Mouse (Mus musculus) neural tube, embryonic 14.5 days (tissue): ENCODE data around the gene Yeats2. TPM values are rescaled to one million over a fixed set of nuclear protein-coding genes. Genes with fewer than 3 reads are reported as not detected.

Experiments used
- ATAC-seq: fragments of 200-750 bp; cut with Nextera tagmentation; 2 replicates; pipeline ENCODE4 v1.8.0; 2017; ENCODE audit warnings: low read depth, mild to moderate bottlenecking, moderate TSS enrichment, moderate library complexity
- H3K27ac ChIP-seq: fragments of 300-500 bp; sonication (generic); 2 replicates; pipeline ENCODE4 v1.5.1; 2014; ENCODE audit warnings: low read depth, mild to moderate bottlenecking, control low read depth, low read length, moderate library complexity, mixed read lengths
- H3K27me3 ChIP-seq: fragments of 300-500 bp; sonication (generic); 2 replicates; pipeline ENCODE4 v1.6.1; 2014; ENCODE audit warnings: low read length; ENCODE audit not compliant: control insufficient read depth, insufficient read depth
- H3K36me3 ChIP-seq: fragments of 300-500 bp; sonication (generic); 2 replicates; pipeline ENCODE4 v1.6.1; 2014; ENCODE audit warnings: low read length, mixed read lengths; ENCODE audit not compliant: control insufficient read depth, insufficient read depth
- H3K4me1 ChIP-seq: fragments of 300-500 bp; sonication (generic); 2 replicates; pipeline ENCODE4 v1.6.1; 2014; ENCODE audit warnings: low read length; ENCODE audit not compliant: control insufficient read depth, insufficient read depth
- H3K4me2 ChIP-seq: fragments of 300-500 bp; sonication (generic); 2 replicates; pipeline ENCODE4 v1.6.1; 2014; ENCODE audit warnings: mild to moderate bottlenecking, low read depth, low read length, control low read depth
- H3K4me3 ChIP-seq: fragments of 300-500 bp; sonication (generic); 2 replicates; pipeline ENCODE4 v1.5.1; 2014; ENCODE audit warnings: low read depth, low read length, control low read depth, mixed read lengths
- H3K9ac ChIP-seq: fragments of 300-500 bp; sonication (generic); replicated peaks from 2 replicates; pipeline ENCODE4 v1.6.1; 2014; ENCODE audit warnings: low read depth, mild to moderate bottlenecking, control low read depth, low read length, mixed read lengths
- H3K9me3 ChIP-seq: fragments of 300-500 bp; sonication (generic); 2 replicates; pipeline ENCODE4 v1.6.1; 2016; ENCODE audit warnings: low read length; ENCODE audit not compliant: control insufficient read depth
- WGBS: fragments of 180-500 bp; shearing (Covaris S2); extraction: QIAGEN DNeasy Blood & Tissue Kit; methylation state at CpG from one replicate; pipeline ENCODE4 v1.1.7; 2014; 5-methylcytosine and 5-hydroxymethylcytosine counted together
- polyA plus RNA-seq: library from polyadenylated mRNA; unstranded; fragments of >200 nt; fragmentation: Nextera tagmentation; extraction: Ambion mirVana; gene quantifications from 2 replicates; pipeline ENCODE4 v1.2.1, GENCODE M21; 2014

Yeats2 gene
- polyA plus RNA-seq, 1 experiment from 2014 or later = 25.7 TPM

DNA sequence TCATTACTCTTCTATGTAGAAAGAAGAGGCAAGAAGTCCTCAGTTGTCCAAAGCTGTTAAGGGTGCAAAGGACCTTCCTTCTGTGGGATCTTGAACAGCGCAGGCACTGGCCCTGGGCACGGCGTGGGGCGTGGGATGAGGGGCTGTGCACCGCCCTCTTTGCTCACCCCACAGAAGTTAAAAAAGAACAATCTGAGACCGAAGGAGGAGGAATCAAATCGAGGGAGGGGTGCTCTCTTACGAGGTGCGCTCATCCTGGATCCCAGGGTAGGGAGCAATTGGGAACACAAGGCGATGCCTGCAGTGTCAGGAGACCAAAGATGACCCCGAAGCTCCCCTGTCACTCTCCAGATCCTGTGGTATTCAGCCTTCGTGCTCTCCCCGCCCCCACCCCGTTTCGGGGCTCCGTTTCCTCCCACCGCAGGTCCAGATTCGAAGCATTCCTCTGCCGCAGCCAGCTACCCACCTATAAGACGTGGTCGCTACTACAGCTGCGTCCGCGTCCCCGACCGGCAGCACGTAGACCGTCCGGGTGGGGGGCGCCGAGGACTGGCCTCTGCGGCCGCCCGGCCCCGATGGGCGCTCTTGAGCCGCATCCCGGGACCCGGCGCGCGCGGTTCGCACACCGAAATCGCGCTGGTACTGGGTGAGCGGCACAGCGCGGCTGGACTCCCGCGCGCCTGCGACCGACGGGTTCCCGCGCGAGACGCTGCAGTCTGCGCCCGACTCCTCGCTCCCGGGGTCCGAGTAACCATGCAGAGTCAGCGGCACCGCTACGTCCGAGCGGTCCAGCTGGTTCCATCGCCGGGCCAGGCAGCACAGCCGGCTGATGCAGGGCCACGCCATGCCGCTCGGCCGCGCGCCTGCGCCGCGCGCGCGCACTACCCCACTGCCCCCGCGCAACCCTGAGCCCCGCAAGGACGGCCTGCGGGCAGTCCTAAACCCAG lies 99.9 kb downstream of the Yeats2 start, which contains the start of gene Map6d1:
Map6d1 (minus strand) TSS at position 891 of the 947 bp plus-strand sequence.
- Histone ChIP-seq H3K4me1 (peaks cover 7% of the 10 kb centered on the region; the same call in 1 of the 2 replicates), H3K27me3 (peaks cover 3% of the 10 kb centered on the region; the same call in 1 of the 2 replicates), H3K9ac (peak within 1 kb of the TSS; percentile 80), H3K27ac (peak within 1 kb of the TSS; percentile 73), H3K9me3 (no peaks in the 10 kb centered on the region), H3K4me3 (peak within 1 kb of the TSS; percentile 79), H3K36me3 (no peaks in the 10 kb centered on the region), H3K4me2 (peak within 1 kb of the TSS; percentile 81)
- ATAC-seq = peak; percentile 90
- WGBS = 1% methylated on average over 90 of the region's 90 CpGs

DNA sequence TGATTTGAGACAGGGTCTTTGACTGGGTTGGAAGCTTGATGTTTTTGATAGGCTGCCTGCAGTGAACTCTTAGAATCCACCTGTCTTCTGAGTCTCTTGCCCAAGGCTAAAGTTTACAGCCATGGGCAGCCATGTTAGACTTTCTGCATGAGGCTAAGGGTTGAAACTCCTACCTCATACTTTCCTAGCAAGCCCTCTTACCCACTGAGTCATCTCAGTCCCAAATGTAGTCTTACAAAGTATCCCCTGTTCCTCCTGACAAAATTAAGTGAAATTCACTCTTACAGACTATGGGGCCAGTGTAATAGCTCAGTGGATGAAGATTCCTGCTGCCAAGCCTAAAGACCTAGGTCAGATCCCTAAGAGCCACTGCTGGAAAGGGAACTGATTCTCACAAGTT lies 106.2 kb downstream of the Yeats2 start:
- ATAC-seq = no peak
- Histone ChIP-seq H3K27ac (no peak overlapping the region), H3K4me3 (no peak overlapping the region), H3K4me2 (no peak overlapping the region), H3K36me3 (no peaks in the 10 kb centered on the region), H3K9ac (no peak overlapping the region), H3K4me1 (no peaks in the 10 kb centered on the region), H3K27me3 (no peaks in the 10 kb centered on the region), H3K9me3 (no peaks in the 10 kb centered on the region)

DNA sequence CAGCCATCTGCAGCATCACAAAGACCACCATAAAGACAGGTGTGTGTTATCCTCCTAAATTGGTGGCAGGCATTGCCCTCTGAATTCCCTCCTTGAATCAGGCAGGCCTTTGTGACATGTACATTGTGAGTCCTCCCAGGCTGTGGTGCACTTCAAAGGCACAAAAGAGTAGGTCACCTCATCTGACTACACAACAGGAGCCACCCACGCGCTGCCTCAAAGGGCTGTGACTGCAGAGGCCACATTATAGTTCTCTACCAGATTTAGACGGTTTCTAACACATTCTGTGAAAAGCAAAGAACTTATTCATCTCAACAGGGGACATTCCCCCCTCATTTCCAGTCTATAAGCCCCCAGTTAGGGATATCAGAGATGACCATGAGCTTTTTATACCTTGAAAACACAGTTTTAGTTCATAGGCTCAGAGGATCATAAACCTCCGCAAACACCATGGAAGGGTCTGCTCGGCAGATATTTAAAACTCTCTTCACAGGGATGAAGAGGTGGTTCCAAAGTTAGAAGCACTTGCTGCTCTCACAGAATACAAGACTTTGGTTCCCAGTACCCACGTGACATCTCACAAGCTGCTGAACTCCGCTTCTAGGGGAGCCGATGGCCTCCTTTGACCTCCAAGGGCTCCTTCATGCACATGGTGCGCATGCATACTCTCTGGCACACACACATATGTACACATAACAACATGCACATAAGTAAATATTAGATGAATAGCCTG lies 107.7 kb downstream of the Yeats2 start:
- H3K27me3 ChIP-seq = no peaks in the 10 kb centered on the region
- WGBS = 84% methylated on average over 9 of the region's 9 CpGs
- H3K4me3 ChIP-seq = no peak overlapping the region

DNA sequence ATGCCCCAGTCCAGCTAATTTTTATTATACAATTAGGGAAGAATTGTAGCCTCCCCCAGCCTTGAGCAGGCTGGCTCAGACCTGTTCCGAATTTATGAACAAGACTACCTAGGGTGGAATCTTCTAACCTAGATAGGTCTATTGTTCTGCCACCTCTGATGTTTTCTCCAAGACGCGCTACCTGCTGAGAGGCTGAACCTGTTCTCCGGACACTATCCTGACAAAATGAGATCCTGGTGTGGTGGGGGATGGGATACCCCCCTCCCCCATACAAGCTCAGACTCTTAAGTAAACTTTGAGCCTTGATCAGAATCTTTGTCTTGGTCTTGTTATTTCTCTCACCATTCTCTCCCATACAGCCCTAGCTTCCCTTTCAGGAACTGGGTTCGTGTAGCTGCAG lies 117.1 kb downstream of the Yeats2 start:
- H3K9ac ChIP-seq = no peak overlapping the region
- H3K27me3 ChIP-seq = no peaks in the 10 kb centered on the region
- ATAC-seq = no peak
- H3K27ac ChIP-seq = no peak overlapping the region
- H3K4me3 ChIP-seq = no peak overlapping the region
- H3K36me3 ChIP-seq = no peaks in the 10 kb centered on the region
- 78% methylated on average over 5 of the region's 5 CpGs for WGBS
- H3K4me2 ChIP-seq = no peak overlapping the region
- no peaks in the 10 kb centered on the region for H3K4me1 ChIP-seq
- H3K9me3 ChIP-seq = no peaks in the 10 kb centered on the region

More for the DNA sequence above, 107.7 kb downstream of the Yeats2 start:
- Histone ChIP-seq H3K4me2 (no peak overlapping the region), H3K9ac (no peak overlapping the region), H3K4me1 (no peaks in the 10 kb centered on the region), H3K9me3 (no peaks in the 10 kb centered on the region), H3K27ac (no peak overlapping the region), H3K36me3 (no peaks in the 10 kb centered on the region)
- ATAC-seq = no peak

DNA sequence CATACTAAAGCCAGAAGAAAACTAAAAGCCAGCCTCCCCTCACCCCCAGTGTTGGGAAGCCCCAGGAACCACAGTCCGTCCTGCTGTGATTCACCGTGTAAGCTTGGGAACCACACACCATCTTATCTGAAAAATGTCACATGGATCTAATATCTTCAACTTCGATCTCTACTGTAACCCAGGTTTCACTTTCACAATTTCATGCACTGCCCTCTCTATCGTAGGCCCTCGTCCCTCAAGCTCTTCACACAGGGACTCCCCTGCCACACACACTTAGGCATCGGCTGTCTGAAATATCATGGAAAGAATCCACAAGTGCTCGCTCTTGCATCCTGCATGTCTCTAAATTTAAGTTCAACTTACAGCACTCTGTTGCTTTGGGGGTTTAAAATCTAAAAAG lies 124.2 kb downstream of the Yeats2 start:
- H3K4me3 ChIP-seq = no peak overlapping the region
- H3K9me3 ChIP-seq = no peaks in the 10 kb centered on the region
- H3K4me2 ChIP-seq = no peak overlapping the region
- ATAC-seq = no peak
- no peaks in the 10 kb centered on the region for H3K4me1 ChIP-seq
- no peak overlapping the region for H3K9ac ChIP-seq
- no peaks in the 10 kb centered on the region for H3K36me3 ChIP-seq
- 84% methylated on average over 7 of the region's 7 CpGs for WGBS
- no peaks in the 10 kb centered on the region for H3K27me3 ChIP-seq
- no peak overlapping the region for H3K27ac ChIP-seq

DNA sequence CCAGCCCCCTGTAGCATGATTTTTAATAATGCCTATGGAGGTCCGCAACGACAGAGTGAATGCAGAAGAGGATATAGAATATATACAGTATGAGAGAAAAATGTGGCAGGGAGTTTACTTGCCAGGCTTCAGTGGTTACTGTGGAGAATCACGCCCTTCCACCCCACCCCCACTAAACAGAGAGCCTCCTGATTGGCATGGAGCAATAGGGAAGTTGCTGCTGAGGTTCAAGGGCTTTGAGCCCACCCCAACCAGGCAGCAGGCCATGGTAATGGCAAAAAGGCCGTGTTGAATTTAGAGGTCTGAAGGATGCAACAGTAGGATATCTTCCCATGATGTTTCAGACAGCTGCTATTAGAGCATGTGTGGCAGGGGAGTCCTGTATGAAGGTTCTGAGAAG lies 130.5 kb downstream of the Yeats2 start:
- Histone ChIP-seq H3K4me3 (no peak overlapping the region), H3K27ac (no peak overlapping the region), H3K27me3 (no peaks in the 10 kb centered on the region), H3K36me3 (no peaks in the 10 kb centered on the region), H3K4me2 (no peak overlapping the region), H3K4me1 (no peaks in the 10 kb centered on the region), H3K9me3 (no peaks in the 10 kb centered on the region), H3K9ac (no peak overlapping the region)
- ATAC-seq = no peak
- 89% methylated on average over 4 of the region's 4 CpGs for WGBS

DNA sequence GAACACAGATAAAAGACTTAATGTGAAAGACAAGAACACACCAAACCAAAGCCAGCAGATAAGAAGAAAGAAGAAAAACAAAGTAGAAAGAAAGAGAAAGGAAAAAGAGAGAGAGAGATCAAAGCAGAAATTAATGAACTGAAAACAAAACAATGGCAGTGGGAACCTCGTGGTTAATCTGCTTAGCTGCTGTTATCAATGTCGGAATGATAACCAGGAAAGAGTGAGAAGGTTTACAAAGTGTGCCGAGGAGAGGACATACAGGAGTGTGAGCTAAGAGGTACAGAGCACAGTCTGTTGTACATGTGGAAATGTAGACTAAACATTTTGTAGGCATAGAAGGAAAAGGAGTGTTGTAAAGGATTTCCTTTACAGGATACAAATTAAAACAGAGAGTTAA lies 132.1 kb downstream of the Yeats2 start:
- H3K27me3 ChIP-seq = no peaks in the 10 kb centered on the region
- H3K36me3 ChIP-seq = 0 out of 2 replicates have a peak, but pooled peaks cover 2% of the 10 kb centered on the region
- ATAC-seq = no peak
- no peak overlapping the region for H3K9ac ChIP-seq
- H3K4me2 ChIP-seq = no peak overlapping the region
- H3K4me1 ChIP-seq = no peaks in the 10 kb centered on the region
- no peaks in the 10 kb centered on the region for H3K9me3 ChIP-seq
- H3K27ac ChIP-seq = no peak overlapping the region
- H3K4me3 ChIP-seq = no peak overlapping the region
- 60% methylated on average over 3 of the region's 3 CpGs for WGBS

DNA sequence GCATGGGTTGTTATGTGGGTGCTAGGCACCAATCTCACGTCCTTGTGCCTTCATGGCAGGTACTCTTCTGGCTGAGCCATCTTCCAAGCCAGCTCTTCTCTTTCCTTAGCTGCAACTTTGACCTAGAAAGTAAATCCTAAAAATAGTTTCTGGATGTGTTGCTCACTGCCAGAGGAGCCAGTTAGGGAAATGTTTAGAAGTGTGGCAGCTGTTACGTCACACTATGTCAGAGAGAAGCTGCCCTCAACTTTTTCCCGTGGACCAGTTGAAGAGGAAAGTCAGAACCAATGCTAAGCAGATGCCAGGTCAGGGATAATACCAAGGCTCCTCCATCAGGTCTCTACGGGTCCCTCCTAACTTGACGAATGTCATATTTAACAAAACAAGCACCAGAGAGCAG lies 138.5 kb downstream of the Yeats2 start:
- Histone ChIP-seq H3K4me1 (no peaks in the 10 kb centered on the region), H3K27me3 (no peaks in the 10 kb centered on the region), H3K4me2 (no peak overlapping the region), H3K36me3 (peaks cover 35% of the 10 kb centered on the region), H3K9me3 (no peaks in the 10 kb centered on the region), H3K27ac (no peak overlapping the region), H3K9ac (no peak overlapping the region), H3K4me3 (no peak overlapping the region)
- WGBS = over 99% methylated on average over 5 of the region's 5 CpGs
- no peak for ATAC-seq

DNA sequence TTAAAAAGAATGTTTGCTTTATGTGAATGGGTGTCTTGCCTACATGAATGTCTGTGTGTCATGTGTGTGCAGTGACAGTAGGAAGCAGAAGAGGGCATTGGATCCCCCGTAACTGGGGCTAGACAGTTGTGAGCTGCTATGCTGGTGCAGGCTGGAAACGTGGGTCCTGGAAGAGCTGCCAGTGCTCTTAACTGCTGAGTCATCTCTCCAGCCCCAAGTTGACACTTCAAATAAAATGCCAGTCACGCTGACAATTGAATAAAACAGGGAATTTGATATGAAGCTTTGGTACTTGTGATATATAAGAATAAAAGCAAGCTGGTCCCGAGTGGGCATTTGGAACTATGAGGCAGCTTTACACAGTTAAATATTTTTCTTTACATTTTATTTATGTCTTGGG lies 139.4 kb downstream of the Yeats2 start:
- no peaks in the 10 kb centered on the region for H3K4me1 ChIP-seq
- peaks cover 43% of the 10 kb centered on the region for H3K36me3 ChIP-seq
- no peak overlapping the region for H3K4me3 ChIP-seq
- H3K9me3 ChIP-seq = no peaks in the 10 kb centered on the region
- no peak overlapping the region for H3K27ac ChIP-seq
- no peak overlapping the region for H3K4me2 ChIP-seq
- no peaks in the 10 kb centered on the region for H3K27me3 ChIP-seq
- ATAC-seq = no peak
- 92% methylated on average over 4 of the region's 4 CpGs for WGBS
- no peak overlapping the region for H3K9ac ChIP-seq
